Mouse (Mus musculus): ENCODE measurements around the gene Hsh2d.

Gene Hsh2d

DNA sequence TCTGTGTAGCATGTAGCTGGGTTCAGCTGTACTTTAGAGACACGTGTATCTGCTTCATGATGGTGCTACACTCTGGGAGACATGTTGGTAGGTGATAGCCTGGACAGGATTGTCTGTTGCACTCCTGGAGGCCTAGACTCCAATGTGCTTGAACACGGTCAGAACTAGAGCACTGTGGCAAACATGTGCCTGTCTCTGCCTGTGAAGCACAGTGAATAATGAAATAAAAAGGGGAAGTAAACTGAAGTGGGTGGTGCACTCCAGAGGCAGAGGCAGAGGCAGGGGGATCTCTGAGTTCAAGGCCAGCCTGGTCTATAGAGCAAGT, 739 bp downstream of the Hsh2d start:
- DNase-seq (ENCODE audit: low spot score), result no peak

- no peak for DNase-seq (ENCODE audit: low spot score)
Measured at GRCm38 (mm10) chr8:72192065-72192464, 2.6 kb downstream of the Hsh2d start.

GRCm38 (mm10) chr8:72197997-72198396, 8.6 kb downstream of the Hsh2d start:
- no peak for DNase-seq (ENCODE audit: low spot score)

DNA sequence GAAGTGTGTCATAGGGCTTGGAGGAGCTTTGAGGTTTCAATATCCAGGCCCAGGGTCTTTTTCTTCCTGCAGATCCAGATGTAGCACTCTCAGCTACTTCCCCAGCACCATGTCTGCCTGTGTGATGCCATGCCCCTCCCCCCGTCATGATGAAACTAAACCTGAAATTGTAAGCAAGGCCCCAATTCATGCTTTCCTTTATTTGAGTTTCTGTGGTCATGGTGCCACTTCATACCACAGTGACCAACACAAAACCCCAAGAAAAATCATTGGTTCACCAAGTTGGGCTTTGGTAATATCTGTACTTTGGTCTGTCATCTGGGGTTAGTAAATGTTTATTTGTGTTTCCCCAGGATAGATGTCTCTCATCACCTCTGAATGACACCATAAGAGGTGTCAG, 19.1 kb downstream of the Hsh2d start:
- no peak for DNase-seq (ENCODE audit: low spot score)

DNA sequence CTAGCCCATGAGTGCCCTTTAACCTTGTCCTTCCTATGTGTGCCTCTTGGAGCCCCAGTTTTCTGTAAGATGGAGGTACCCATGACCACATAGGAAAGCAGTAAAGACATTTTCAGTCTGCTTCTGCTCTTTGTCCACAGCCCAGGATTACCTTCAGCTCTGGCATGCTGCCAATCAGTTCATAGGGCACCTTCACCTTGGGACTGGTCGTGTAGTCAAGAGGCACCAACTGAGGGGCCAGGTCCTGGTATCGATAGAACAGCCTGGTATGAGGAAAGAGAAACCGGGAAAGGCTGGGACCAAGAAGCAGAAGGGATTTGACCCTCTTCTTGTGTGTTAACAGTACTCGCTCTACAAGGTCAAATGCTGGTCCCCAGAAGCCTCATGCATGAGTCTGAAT, 20.8 kb downstream of the Hsh2d start:
- DNase-seq (ENCODE audit: low spot score), result no peak

- peak; percentile 40 for DNase-seq (ENCODE audit: low spot score)
Measured at GRCm38 (mm10) chr8:72210710-72211109, 21.3 kb downstream of the Hsh2d start.

DNA sequence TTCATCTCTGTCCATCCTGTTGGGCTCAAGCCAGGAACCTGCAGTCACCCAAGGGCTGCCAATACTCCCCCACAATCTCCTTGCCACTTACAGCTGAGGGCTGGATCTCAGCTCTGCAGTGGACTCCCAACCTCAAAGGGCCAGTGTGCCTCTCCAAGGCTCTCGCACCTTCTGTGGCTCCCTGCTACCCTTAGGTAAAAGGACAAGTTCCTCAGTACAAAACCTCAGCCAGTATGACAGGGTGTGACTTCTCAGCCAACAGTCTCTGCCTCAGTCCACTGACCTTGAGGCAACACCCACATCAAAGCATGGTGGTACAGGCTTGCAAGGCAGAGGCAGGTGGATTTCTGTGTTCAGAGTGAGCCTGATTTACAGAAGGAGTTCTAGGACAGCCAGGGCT, 22.4 kb downstream of the Hsh2d start:
- no peak for DNase-seq (ENCODE audit: low spot score)

GRCm38 (mm10) chr8:72212751-72213150, 23.3 kb downstream of the Hsh2d start, which contains the start of gene Cib3:
TSS of gene Cib3 (minus strand) at chr8:72212837.
- no peak for DNase-seq (ENCODE audit: low spot score)

- no peak for DNase-seq (ENCODE audit: low spot score)
Measured at GRCm38 (mm10) chr8:72213536-72213935, 24.1 kb downstream of the Hsh2d start, which contains the start of gene Gm11034. TSS of gene Gm11034 (minus strand) at chr8:72213636.

- peak; percentile 42 for DNase-seq (ENCODE audit: low spot score)
Measured at GRCm38 (mm10) chr8:72215060-72215459, 25.6 kb downstream of the Hsh2d start.

DNA sequence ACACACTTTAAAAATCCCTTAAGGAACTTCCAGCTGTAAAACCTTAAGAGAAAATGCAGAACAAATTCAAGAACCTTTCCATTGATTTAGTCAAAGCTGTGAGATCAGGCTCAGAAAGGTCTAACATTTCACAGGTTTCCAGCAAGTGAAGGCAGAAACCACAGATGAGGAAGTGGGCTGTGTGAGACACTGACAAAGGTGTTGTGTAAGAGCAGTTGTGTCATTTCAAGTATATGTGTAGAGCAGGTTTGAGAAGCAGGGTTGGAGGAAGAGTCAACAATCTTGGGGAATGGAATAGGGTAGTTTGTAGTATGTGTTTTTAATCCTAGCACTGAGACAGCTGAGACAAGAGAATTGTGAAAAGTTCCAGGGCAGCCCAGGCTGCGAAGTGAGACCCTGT, 26.4 kb downstream of the Hsh2d start:
- peak; percentile 52 for DNase-seq (ENCODE audit: low spot score)

GRCm38 (mm10) chr8:72218781-72219540, 29.5 kb downstream of the Hsh2d start:
- no peak for DNase-seq (ENCODE audit: low spot score)

- peak; percentile 91 for DNase-seq (ENCODE audit: low spot score)
Measured at GRCm38 (mm10) chr8:72219541-72220363, 30.3 kb downstream of the Hsh2d start, which contains the start of gene Fam32a. TSS of gene Fam32a (plus strand) at chr8:72219730.

DNA sequence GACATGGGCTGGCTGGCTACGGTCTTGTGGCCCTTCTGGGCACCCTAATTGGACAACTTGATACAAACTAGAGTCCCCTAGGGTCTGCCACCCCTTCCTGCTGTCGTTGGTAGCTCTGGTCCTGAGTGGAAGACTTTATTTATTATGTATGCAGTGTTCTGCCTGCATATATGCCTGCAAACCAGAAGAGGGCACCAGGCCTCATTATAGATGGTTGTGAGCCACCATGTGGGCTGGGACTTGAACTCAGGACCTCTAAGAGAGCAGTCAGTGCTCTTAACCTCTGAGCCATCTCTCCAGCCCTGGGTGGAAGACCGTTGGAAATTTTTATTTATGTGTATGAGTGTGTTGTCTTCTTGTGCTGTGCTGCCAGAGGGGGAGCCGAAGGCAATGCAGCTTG, 31.3 kb downstream of the Hsh2d start:
- DNase-seq (ENCODE audit: low spot score), result no peak

DNA sequence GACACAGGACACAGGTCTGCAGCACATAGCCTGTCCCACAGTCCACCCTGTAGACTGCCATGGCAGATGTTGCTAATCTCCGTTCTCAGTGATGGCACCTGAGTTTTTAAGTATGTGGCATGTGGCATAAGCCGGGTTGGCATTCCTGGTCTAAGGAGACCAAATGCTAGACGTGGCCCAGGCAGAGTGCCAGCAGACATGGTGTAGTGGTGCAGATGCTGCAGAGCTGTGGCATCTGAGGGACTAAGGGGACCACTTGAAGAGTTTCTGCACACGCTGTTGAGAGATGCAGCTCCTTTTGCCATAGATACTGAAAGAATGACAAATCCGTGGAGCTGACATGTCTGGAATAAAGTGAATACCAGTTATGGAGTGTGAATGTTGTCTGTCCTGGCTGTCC, 33.2 kb downstream of the Hsh2d start:
- no peak for DNase-seq (ENCODE audit: low spot score)

GRCm38 (mm10) chr8:72239499-72240402, 50.3 kb downstream of the Hsh2d start, which contains the start of gene Ap1m1:
TSS of gene Ap1m1 (plus strand) at chr8:72240018.
- DNase-seq (ENCODE audit: low spot score), result peak; percentile 97

DNA sequence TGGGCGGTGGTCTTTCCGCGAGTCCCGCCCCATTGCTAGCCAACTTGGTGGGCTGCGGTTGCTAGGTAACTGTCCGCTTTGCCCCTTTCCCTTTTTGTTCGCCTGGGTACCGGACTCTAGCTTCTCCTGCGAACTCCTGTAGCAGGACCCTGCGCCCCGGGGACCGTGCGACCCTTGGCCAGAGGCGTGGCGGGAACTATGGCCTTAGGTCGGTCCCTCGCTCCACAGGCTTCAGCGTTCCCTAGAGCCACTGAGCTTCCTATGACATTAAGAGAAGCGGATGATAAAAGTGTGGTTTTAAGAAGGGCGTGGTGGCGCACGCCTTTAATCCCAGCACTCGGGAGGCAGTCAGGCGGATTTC, 50.9 kb downstream of the Hsh2d start:
- DNase-seq (ENCODE audit: low spot score), result no peak

DNA sequence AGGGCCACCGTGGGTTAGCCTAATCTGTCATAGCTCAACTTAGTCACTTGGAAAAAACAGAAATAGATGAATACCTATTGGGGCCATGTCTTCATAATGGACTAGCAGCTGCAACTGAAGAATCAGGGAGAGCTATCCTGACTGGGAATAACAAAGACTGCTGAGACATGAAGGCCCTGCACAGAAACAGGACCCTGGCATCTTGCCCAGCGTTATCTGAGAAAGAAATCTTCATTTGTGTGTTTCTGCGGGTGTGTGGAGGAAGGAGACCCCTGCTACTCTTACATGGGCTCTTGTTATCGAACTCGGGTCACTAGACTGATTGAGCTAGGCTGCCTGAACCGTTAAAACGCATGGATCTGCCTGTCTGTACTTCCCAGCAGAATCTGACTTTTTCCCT, 51.5 kb downstream of the Hsh2d start:
- DNase-seq (ENCODE audit: low spot score), result no peak

- no peak for DNase-seq (ENCODE audit: low spot score)
Measured at GRCm38 (mm10) chr8:72242226-72242625, 52.8 kb downstream of the Hsh2d start.

- DNase-seq (ENCODE audit: low spot score), result no peak
Measured at GRCm38 (mm10) chr8:72244610-72245009, 55.2 kb downstream of the Hsh2d start.

All from T-cell, adult 2 months (primary cell).